In genomic region chr19:53199711-53200110, GRCm38 (mm10) we compare ENCODE assay signal across 24 mouse cellular contexts. TPM values are rescaled to one million over a fixed set of nuclear protein-coding genes. Genes with fewer than 3 reads are reported as not detected.
DNase-seq lines count a peak whose midpoint lies in the region; ATAC-seq and TF ChIP-seq lines count a peak whose summit lies in the region.
"Had no signal": no experiment of that assay in that cellular context is flagged by ENCODE, and none has a peak within 500 bp of the region (broad histone marks: within the 10 kb centered on the region; RNA-seq: fewer than 3 reads in every experiment).

No protein-coding gene starts in this region.

- DNase-seq in cerebellum, adult 2 months = no peak
- no peak for DNase-seq in cerebellum, adult 18-20 months
- no peak for DNase-seq in heart, postnatal 10 days
- DNase-seq in lung, postnatal 36 days = no peak
- no peak for DNase-seq in liver, embryonic 11.5 days (ENCODE audit: low spot score)
- no peak for DNase-seq in adipocyte (ENCODE audit: low spot score)
- DNase-seq: adrenal gland, adult 8-10 months; cerebellum, adult 11 months; cerebellum, postnatal 10 days; gastrocnemius, postnatal 14 days; kidney, adult 11 months; midbrain, embryonic 14.5 days; right cerebral cortex, postnatal 14 days; thymus, postnatal 25 days had no signal

- TF ChIP-seq CTCF in cerebellum, adult 2 months (IDR thresholded peaks at IDR 0.05; ENCODE audit: borderline replicate concordance, insufficient read depth, low read depth, low read length) = no peak

- H3K4me3 ChIP-seq in cerebellum, adult 2 months (replicated peaks; ENCODE audit: insufficient read depth, low read depth, low read length) = no peak overlapping the region
- H3K4me3 ChIP-seq in heart, embryonic 15.5 days = no peak overlapping the region
- H3K4me3 ChIP-seq in lung, embryonic 16.5 days (ENCODE audit: low read length) = no peak overlapping the region
- no peak overlapping the region for H3K4me3 ChIP-seq in liver, embryonic 11.5 days (ENCODE audit: low read depth, low read length)
- H3K4me3 ChIP-seq: erythroblast, embryonic 14.5 days; hindbrain, embryonic 10.5 days; hindbrain, embryonic 15.5 days; kidney, embryonic 15.5 days; limb, embryonic 13.5 days had no signal

- no peaks in the 10 kb centered on the region for H3K27me3 ChIP-seq in cerebellum, adult 2 months (ENCODE audit: control insufficient read depth, insufficient read depth, low read length)
- H3K27me3 ChIP-seq in heart, embryonic 15.5 days = no peaks in the 10 kb centered on the region
- H3K27me3 ChIP-seq in lung, embryonic 16.5 days (ENCODE audit: control insufficient read depth, insufficient read depth, low read depth, low read length) = no peaks in the 10 kb centered on the region
- H3K27me3 ChIP-seq in liver, embryonic 11.5 days (replicated peaks; ENCODE audit: control insufficient read depth, insufficient read depth, low read length) = no peaks in the 10 kb centered on the region
- H3K27me3 ChIP-seq: CH12.LX; hindbrain, embryonic 15.5 days; kidney, embryonic 15.5 days; limb, embryonic 13.5 days had no signal

- no peak overlapping the region for H3K9ac ChIP-seq in heart, embryonic 15.5 days
- H3K9ac ChIP-seq in lung, embryonic 16.5 days (ENCODE audit: low read length) = no peak overlapping the region
- no peak overlapping the region for H3K9ac ChIP-seq in liver, embryonic 11.5 days (ENCODE audit: low read depth, low read length)
- H3K9ac ChIP-seq: hindbrain, embryonic 15.5 days; kidney, embryonic 15.5 days; limb, embryonic 13.5 days had no signal

- no peak overlapping the region for H3K4me2 ChIP-seq in heart, embryonic 15.5 days
- H3K4me2 ChIP-seq in lung, embryonic 16.5 days (ENCODE audit: low read depth, low read length) = no peak overlapping the region
- H3K4me2 ChIP-seq in liver, embryonic 11.5 days = no peak overlapping the region
- H3K4me2 ChIP-seq: hindbrain, embryonic 15.5 days; kidney, embryonic 15.5 days; limb, embryonic 13.5 days had no signal

- no peaks in the 10 kb centered on the region; the same call in 1 of the 2 replicates for H3K36me3 ChIP-seq in heart, embryonic 15.5 days
- H3K36me3 ChIP-seq in lung, embryonic 16.5 days (ENCODE audit: control insufficient read depth, insufficient read depth, low read length) = no peaks in the 10 kb centered on the region
- peaks cover 5% of the 10 kb centered on the region; the same call in 1 of the 2 replicates for H3K36me3 ChIP-seq in liver, embryonic 11.5 days (ENCODE audit: control insufficient read depth, insufficient read depth, low read length)
- H3K36me3 ChIP-seq: hindbrain, embryonic 15.5 days had no signal

- no peaks in the 10 kb centered on the region for H3K9me3 ChIP-seq in heart, embryonic 15.5 days (replicated peaks)
- no peaks in the 10 kb centered on the region for H3K9me3 ChIP-seq in lung, embryonic 16.5 days (ENCODE audit: control insufficient read depth, low read length)
- H3K9me3 ChIP-seq in liver, embryonic 11.5 days (ENCODE audit: control insufficient read depth, low read length) = no peaks in the 10 kb centered on the region
- H3K9me3 ChIP-seq: hindbrain, embryonic 10.5 days; hindbrain, embryonic 15.5 days; kidney, embryonic 15.5 days; limb, embryonic 13.5 days had no signal

- H3K4me1 ChIP-seq in cerebellum, adult 2 months (ENCODE audit: control insufficient read depth, insufficient read depth, low read length) = peaks cover 8% of the 10 kb centered on the region; the same call in 1 of the 2 replicates
- H3K4me1 ChIP-seq in heart, embryonic 15.5 days (replicated peaks) = peaks cover 19% of the 10 kb centered on the region
- no peaks in the 10 kb centered on the region; the same call in 1 of the 2 replicates for H3K4me1 ChIP-seq in lung, embryonic 16.5 days (replicated peaks; ENCODE audit: control insufficient read depth, insufficient read depth, low read length)
- H3K4me1 ChIP-seq in liver, embryonic 11.5 days (replicated peaks; ENCODE audit: control insufficient read depth, insufficient read depth, low read length) = 0 out of 2 replicates have a peak, but pooled peaks cover 9% of the 10 kb centered on the region
- H3K4me1 ChIP-seq: kidney, embryonic 15.5 days had no signal

- no peak for TF ChIP-seq POLR2A in cerebellum, adult 2 months (IDR thresholded peaks at IDR 0.05; ENCODE audit: borderline replicate concordance, insufficient read depth, low read length)

- WGBS in cerebellum, adult 2 months = 93% methylated on average over 9 of the region's 9 CpGs
- WGBS in heart, embryonic 15.5 days = 91% methylated on average over 9 of the region's 9 CpGs
- 90% methylated on average over 9 of the region's 9 CpGs for WGBS in lung, embryonic 16.5 days
- WGBS in liver, embryonic 11.5 days = 93% methylated on average over 9 of the region's 9 CpGs

- ATAC-seq in heart, embryonic 15.5 days (replicated peaks; ENCODE audit: insufficient number of reproducible peaks, insufficient read depth, low FRiP score, low read depth) = no peak
- ATAC-seq in lung, embryonic 16.5 days (ENCODE audit: low read depth) = no peak
- 0 out of 2 replicates have a peak, but pooled peaks have one; percentile 20 for ATAC-seq in liver, embryonic 11.5 days (replicated peaks; ENCODE audit: low FRiP score)
- ATAC-seq: activated CD4-positive, CD25-positive, alpha-beta regulatory T cell, adult 4 months; forebrain, embryonic 16.5 days had no signal

- intact Hi-C loops in heart, postnatal 10 days (cut with DNase I) = no loop called here

- peak overlapping the region; percentile 52; the same call in 1 of the 2 replicates for H3K27ac ChIP-seq in cerebellum, adult 2 months (ENCODE audit: insufficient read depth, low read length)
- H3K27ac ChIP-seq in heart, embryonic 15.5 days = peak overlapping the region; percentile 26
- H3K27ac ChIP-seq in lung, embryonic 16.5 days (ENCODE audit: low read length) = peak overlapping the region; percentile 41
- H3K27ac ChIP-seq in liver, embryonic 11.5 days (ENCODE audit: low read depth, low read length) = no peak overlapping the region
- H3K27ac ChIP-seq: hindbrain, embryonic 10.5 days; hindbrain, embryonic 15.5 days; kidney, embryonic 15.5 days; limb, embryonic 13.5 days had no signal

RNA-seq across cellular contexts. Expression of gene Add3, which starts 59.5 kb away (rescaled TPM):
- 80.2 and 89.4 TPM in 2 replicates for polyA plus RNA-seq in cerebellum, adult 2 months (2012; rRNA removed)
- polyA plus RNA-seq in heart, embryonic 15.5 days (2015; fragmentation: Nextera tagmentation; extraction: Ambion mirVana) = 112 and 118 TPM in 2 replicates
- 10 to 100 TPM; 79.2 to 83.7 TPM for total RNA-seq in heart, postnatal 10 days (2021)
- polyA plus RNA-seq in lung, embryonic 16.5 days (2015; fragmentation: Nextera tagmentation; extraction: Ambion mirVana) = 91.3 and 101 TPM in 2 replicates
- polyA plus RNA-seq in liver, embryonic 11.5 days (2014; fragmentation: Nextera tagmentation; extraction: Ambion mirVana) = 65.0 and 69.0 TPM in 2 replicates
